Mouse (Mus musculus) ES-E14 (cell line): ENCODE measurements around the gene Fdxr.

Experiments used
- CHD2 ChIP-seq: IDR thresholded peaks from 2 replicates; pipeline ENCODE4 v1.6.1; 2014; ENCODE audit warnings: mild to moderate bottlenecking, low read depth, low read length, inconsistent platforms
- HCFC1 ChIP-seq: IDR thresholded peaks from 2 replicates; pipeline ENCODE4 v1.6.1; 2012; ENCODE audit warnings: low read length, inconsistent platforms, borderline replicate concordance; ENCODE audit not compliant: insufficient read depth
- MAFK ChIP-seq: IDR thresholded peaks from 2 replicates; pipeline ENCODE4 v1.6.1; 2014; ENCODE audit warnings: mild to moderate bottlenecking, low read depth, low read length, inconsistent platforms; ENCODE audit not compliant: insufficient read depth
- ZC3H11A ChIP-seq: IDR thresholded peaks from 2 replicates; pipeline ENCODE4 v1.6.1; 2012; ENCODE audit warnings: low read depth, mild to moderate bottlenecking, inconsistent platforms, low read length, borderline replicate concordance
- ZNF384 ChIP-seq: IDR thresholded peaks from 2 replicates; pipeline ENCODE4 v1.6.1; 2012; ENCODE audit warnings: low read depth, low read length, inconsistent platforms

DNA sequence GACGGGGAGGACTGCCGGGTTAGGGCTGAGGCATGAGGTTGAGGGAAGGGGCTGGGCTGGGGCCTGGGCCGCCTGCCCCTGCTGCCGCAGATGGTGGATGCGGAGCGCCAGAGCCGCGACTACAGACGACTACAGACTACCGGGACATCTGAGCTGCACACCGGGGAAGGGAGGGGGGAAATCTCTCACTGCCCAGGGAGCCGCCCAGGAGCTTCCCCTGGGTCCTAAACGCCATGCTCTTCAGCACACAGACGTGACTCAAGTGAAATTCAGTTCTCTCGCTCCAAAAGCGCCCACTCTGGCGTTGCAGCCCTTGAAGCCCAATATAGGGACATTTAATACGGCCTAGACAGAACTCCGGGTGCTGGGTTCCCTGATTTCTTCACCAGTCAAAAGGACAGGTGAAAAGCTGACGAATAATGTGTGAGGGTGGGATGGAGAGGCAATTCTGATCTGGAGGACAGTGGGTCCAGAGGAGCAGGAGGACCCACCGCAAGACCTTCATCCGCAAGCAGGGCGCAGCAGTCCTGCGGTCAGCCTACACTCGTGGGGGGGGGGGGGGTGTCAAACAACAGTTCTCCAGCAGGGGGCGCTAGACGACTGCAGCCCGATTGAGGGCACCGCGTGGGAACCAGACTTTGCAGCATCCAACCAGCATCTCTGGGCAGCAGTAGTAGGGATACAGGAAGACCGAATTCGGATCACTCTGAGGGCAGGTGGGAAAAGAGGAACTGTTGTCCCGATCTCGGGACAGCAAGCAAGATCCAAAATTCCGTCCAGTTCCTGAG is 45.2 kb upstream of the Fdxr start, which contains the start of gene Ush1g:
- TF ChIP-seq HCFC1 = no peak
- TF ChIP-seq MAFK = no peak
- no peak for TF ChIP-seq ZNF384
- TF ChIP-seq CHD2 = no peak
- no peak for TF ChIP-seq ZC3H11A
